Mouse (Mus musculus) neural tube, embryonic 14.5 days (tissue): ENCODE measurements around the gene Syngr1. TPM values are rescaled to one million over a fixed set of nuclear protein-coding genes. Genes with fewer than 3 reads are reported as not detected.

ENCODE experiments used
- ATAC-seq: fragments of 200-750 bp; cut with Nextera tagmentation; 2 replicates; pipeline ENCODE4 v1.8.0; 2017; ENCODE audit warnings: low read depth, mild to moderate bottlenecking, moderate TSS enrichment, moderate library complexity
- H3K27ac ChIP-seq: fragments of 300-500 bp; sonication (generic); 2 replicates; pipeline ENCODE4 v1.5.1; 2014; ENCODE audit warnings: low read depth, mild to moderate bottlenecking, control low read depth, low read length, moderate library complexity, mixed read lengths
- H3K27me3 ChIP-seq: fragments of 300-500 bp; sonication (generic); 2 replicates; pipeline ENCODE4 v1.6.1; 2014; ENCODE audit warnings: low read length; ENCODE audit not compliant: control insufficient read depth, insufficient read depth
- H3K36me3 ChIP-seq: fragments of 300-500 bp; sonication (generic); 2 replicates; pipeline ENCODE4 v1.6.1; 2014; ENCODE audit warnings: low read length, mixed read lengths; ENCODE audit not compliant: control insufficient read depth, insufficient read depth
- H3K4me1 ChIP-seq: fragments of 300-500 bp; sonication (generic); 2 replicates; pipeline ENCODE4 v1.6.1; 2014; ENCODE audit warnings: low read length; ENCODE audit not compliant: control insufficient read depth, insufficient read depth
- H3K4me2 ChIP-seq: fragments of 300-500 bp; sonication (generic); 2 replicates; pipeline ENCODE4 v1.6.1; 2014; ENCODE audit warnings: mild to moderate bottlenecking, low read depth, low read length, control low read depth
- H3K4me3 ChIP-seq: fragments of 300-500 bp; sonication (generic); 2 replicates; pipeline ENCODE4 v1.5.1; 2014; ENCODE audit warnings: low read depth, low read length, control low read depth, mixed read lengths
- H3K9ac ChIP-seq: fragments of 300-500 bp; sonication (generic); replicated peaks from 2 replicates; pipeline ENCODE4 v1.6.1; 2014; ENCODE audit warnings: low read depth, mild to moderate bottlenecking, control low read depth, low read length, mixed read lengths
- H3K9me3 ChIP-seq: fragments of 300-500 bp; sonication (generic); 2 replicates; pipeline ENCODE4 v1.6.1; 2016; ENCODE audit warnings: low read length; ENCODE audit not compliant: control insufficient read depth
- WGBS: fragments of 180-500 bp; shearing (Covaris S2); extraction: QIAGEN DNeasy Blood & Tissue Kit; methylation state at CpG from one replicate; pipeline ENCODE4 v1.1.7; 2014; 5-methylcytosine and 5-hydroxymethylcytosine counted together
- polyA plus RNA-seq: library from polyadenylated mRNA; unstranded; fragments of >200 nt; fragmentation: Nextera tagmentation; extraction: Ambion mirVana; gene quantifications from 2 replicates; pipeline ENCODE4 v1.2.1, GENCODE M21; 2014

Gene Syngr1
- polyA plus RNA-seq, 1 experiment from 2014 or later: 30.3 TPM

DNA sequence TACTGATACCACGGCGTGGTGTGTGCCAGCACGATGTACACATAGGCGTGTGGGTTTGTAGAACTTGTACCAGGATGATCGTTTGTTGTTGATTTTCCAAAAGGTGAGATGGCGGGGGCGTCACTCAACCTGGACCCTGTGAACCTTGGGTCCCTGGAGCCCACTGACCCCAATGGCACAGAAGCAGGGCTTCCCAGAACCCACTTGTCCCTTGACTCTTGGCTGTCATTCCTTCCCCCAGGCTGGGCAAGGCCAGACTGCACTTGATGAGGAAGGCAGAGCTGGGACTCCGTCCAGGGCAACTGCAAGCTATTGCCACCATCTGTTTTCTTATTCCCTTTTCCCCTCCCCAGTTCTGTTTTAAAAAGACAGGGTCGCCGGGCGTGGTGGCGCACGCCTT lies 3.1 kb downstream of the Syngr1 start:
- peaks cover 15% of the 10 kb centered on the region for H3K4me1 ChIP-seq
- H3K4me3 ChIP-seq: no peak overlapping the region
- no peak overlapping the region for H3K27ac ChIP-seq
- ATAC-seq: no peak
- H3K9ac ChIP-seq: no peak overlapping the region
- no peaks in the 10 kb centered on the region for H3K36me3 ChIP-seq
- no peak overlapping the region for H3K4me2 ChIP-seq
- no peaks in the 10 kb centered on the region for H3K27me3 ChIP-seq
- no peaks in the 10 kb centered on the region for H3K9me3 ChIP-seq
- 93% methylated on average over 13 of the region's 13 CpGs for WGBS

GRCm38 (mm10) chr15:80095596-80095995 lies 4.5 kb downstream of the Syngr1 start:
- Histone ChIP-seq H3K9me3 (no peaks in the 10 kb centered on the region), H3K36me3 (no peaks in the 10 kb centered on the region), H3K9ac (no peak overlapping the region), H3K27ac (no peak overlapping the region), H3K4me3 (no peak overlapping the region), H3K4me1 (peaks cover 14% of the 10 kb centered on the region), H3K4me2 (no peak overlapping the region), H3K27me3 (no peaks in the 10 kb centered on the region)
- WGBS: 68% methylated on average over 1 of the region's 1 CpGs
- no peak for ATAC-seq

GRCm38 (mm10) chr15:80096406-80096805 lies 5.3 kb downstream of the Syngr1 start:
- peaks cover 12% of the 10 kb centered on the region for H3K4me1 ChIP-seq

GRCm38 (mm10) chr15:80096946-80097881 lies 6.1 kb downstream of the Syngr1 start:
- ATAC-seq: 0 out of 2 replicates have a peak, but pooled peaks have one; percentile 18
- Histone ChIP-seq H3K27ac (no peak overlapping the region), H3K4me2 (no peak overlapping the region), H3K4me3 (no peak overlapping the region), H3K9me3 (no peaks in the 10 kb centered on the region), H3K9ac (no peak overlapping the region), H3K36me3 (no peaks in the 10 kb centered on the region), H3K4me1 (peaks cover 9% of the 10 kb centered on the region), H3K27me3 (no peaks in the 10 kb centered on the region)
- WGBS: 25% methylated on average over 18 of the region's 20 CpGs

More at GRCm38 (mm10) chr15:80096406-80096805, 5.3 kb downstream of the Syngr1 start:
- H3K4me3 ChIP-seq: no peak overlapping the region
- H3K9me3 ChIP-seq: no peaks in the 10 kb centered on the region
- no peak overlapping the region for H3K9ac ChIP-seq
- H3K27me3 ChIP-seq: no peaks in the 10 kb centered on the region
- WGBS: 66% methylated on average over 10 of the region's 10 CpGs
- no peak overlapping the region for H3K27ac ChIP-seq
- no peaks in the 10 kb centered on the region for H3K36me3 ChIP-seq
- no peak overlapping the region for H3K4me2 ChIP-seq
- ATAC-seq: no peak

GRCm38 (mm10) chr15:80097999-80098461 lies 6.9 kb downstream of the Syngr1 start:
- Histone ChIP-seq H3K27ac (no peak overlapping the region), H3K27me3 (no peaks in the 10 kb centered on the region), H3K4me1 (peaks cover 4% of the 10 kb centered on the region), H3K4me3 (no peak overlapping the region), H3K9ac (no peak overlapping the region), H3K9me3 (no peaks in the 10 kb centered on the region), H3K36me3 (no peaks in the 10 kb centered on the region), H3K4me2 (no peak overlapping the region)
- 39% methylated on average over 8 of the region's 8 CpGs for WGBS
- ATAC-seq: 0 out of 2 replicates have a peak, but pooled peaks have one; percentile 15

- Histone ChIP-seq H3K9me3 (no peaks in the 10 kb centered on the region), H3K4me3 (no peak overlapping the region), H3K36me3 (no peaks in the 10 kb centered on the region), H3K9ac (no peak overlapping the region), H3K4me1 (peaks cover 4% of the 10 kb centered on the region), H3K4me2 (no peak overlapping the region), H3K27me3 (no peaks in the 10 kb centered on the region), H3K27ac (no peak overlapping the region)
- ATAC-seq: no peak
- 62% methylated on average over 9 of the region's 9 CpGs for WGBS
Measured at GRCm38 (mm10) chr15:80098809-80099208, 7.7 kb downstream of the Syngr1 start.

DNA sequence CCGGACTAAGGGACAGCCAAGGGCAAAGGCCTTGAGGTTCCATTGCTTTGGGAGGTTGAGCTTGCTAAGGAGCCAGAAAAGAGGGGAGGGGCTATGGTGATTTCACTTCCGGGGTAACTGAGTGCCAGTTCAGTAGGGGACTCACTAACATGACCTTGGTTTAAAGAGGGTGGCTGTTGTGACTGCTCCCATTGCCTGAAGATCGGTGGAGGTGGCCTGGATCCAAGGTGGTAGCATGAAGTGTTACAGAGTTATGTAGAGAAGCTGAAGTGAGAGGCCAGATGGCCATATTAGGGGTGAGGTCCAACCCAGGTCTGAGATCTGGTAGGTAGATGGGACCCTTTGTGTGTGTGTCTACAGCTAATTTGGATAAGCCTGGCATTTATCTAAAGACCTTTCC lies 8.3 kb downstream of the Syngr1 start:
- no peaks in the 10 kb centered on the region for H3K9me3 ChIP-seq
- H3K27ac ChIP-seq: no peak overlapping the region
- no peak overlapping the region for H3K4me3 ChIP-seq
- ATAC-seq: no peak
- WGBS: 84% methylated on average over 3 of the region's 3 CpGs
- H3K4me2 ChIP-seq: no peak overlapping the region
- no peaks in the 10 kb centered on the region for H3K27me3 ChIP-seq
- no peak overlapping the region for H3K9ac ChIP-seq
- peaks cover 4% of the 10 kb centered on the region for H3K4me1 ChIP-seq
- H3K36me3 ChIP-seq: no peaks in the 10 kb centered on the region

DNA sequence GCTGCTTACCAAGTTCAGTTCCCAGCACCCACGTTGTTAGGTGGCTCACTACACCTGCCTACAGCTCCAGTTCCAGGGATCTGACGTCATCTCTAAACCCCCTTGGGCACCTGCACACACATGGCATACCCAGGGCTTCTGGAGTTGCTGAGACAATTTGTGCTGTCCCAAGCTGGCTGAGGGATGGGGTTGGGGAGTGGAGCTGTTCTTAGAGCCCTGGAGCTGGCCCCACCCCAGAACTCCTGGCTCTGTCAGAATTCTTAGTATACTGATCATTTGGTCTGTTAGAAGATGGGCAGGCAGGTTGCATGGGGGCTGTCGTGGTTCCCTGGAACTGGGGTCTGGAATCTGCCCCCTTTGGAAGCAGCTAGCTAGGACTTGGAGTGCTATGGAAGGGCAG lies 9.1 kb downstream of the Syngr1 start:
- no peak overlapping the region for H3K27ac ChIP-seq
- 72% methylated on average over 3 of the region's 3 CpGs for WGBS
- ATAC-seq: no peak

GRCm38 (mm10) chr15:80100871-80101270 lies 9.7 kb downstream of the Syngr1 start:
- Histone ChIP-seq H3K27me3 (no peaks in the 10 kb centered on the region), H3K4me1 (peaks cover 4% of the 10 kb centered on the region), H3K4me3 (no peak overlapping the region), H3K4me2 (no peak overlapping the region), H3K36me3 (no peaks in the 10 kb centered on the region), H3K27ac (no peak overlapping the region), H3K9me3 (no peaks in the 10 kb centered on the region), H3K9ac (no peak overlapping the region)
- WGBS: 85% methylated on average over 10 of the region's 10 CpGs
- no peak for ATAC-seq

More for the DNA sequence above, 9.1 kb downstream of the Syngr1 start:
- no peak overlapping the region for H3K9ac ChIP-seq
- peaks cover 4% of the 10 kb centered on the region for H3K4me1 ChIP-seq
- H3K27me3 ChIP-seq: no peaks in the 10 kb centered on the region
- no peaks in the 10 kb centered on the region for H3K9me3 ChIP-seq
- H3K36me3 ChIP-seq: no peaks in the 10 kb centered on the region
- H3K4me3 ChIP-seq: no peak overlapping the region
- no peak overlapping the region for H3K4me2 ChIP-seq
